1 mouse cellular context compared by ENCODE assay signal in genomic region chr5:114126008-114126407, GRCm38 (mm10).
TF ChIP-seq lines count a peak whose summit lies in the region.

No protein-coding gene starts in this region.

TF ChIP-seq in ES-E14, 5 proteins besides CTCF, POLR2A, EP300 and RAD21 (continued from another document):
- TF ChIP-seq ZNF384 (IDR thresholded peaks at IDR 0.05; ENCODE audit: low read depth, low read length): no peak
- no peak for TF ChIP-seq CHD2 (IDR thresholded peaks at IDR 0.05; ENCODE audit: low read depth, low read length)
- no peak for TF ChIP-seq MAFK (IDR thresholded peaks at IDR 0.05; ENCODE audit: insufficient read depth, low read depth, low read length)
- no peak for TF ChIP-seq HCFC1 (IDR thresholded peaks at IDR 0.05; ENCODE audit: borderline replicate concordance, insufficient read depth, low read length)
TF ChIP-seq in ES-E14: peak in this region for 0.
